Mouse (Mus musculus) limb, embryonic 13.5 days (tissue): ENCODE data around the gene Csnk1g2. TPM values are rescaled to one million over a fixed set of nuclear protein-coding genes. Genes with fewer than 3 reads are reported as not detected.

Experiments
- ATAC-seq: fragments of 200-750 bp; cut with Nextera tagmentation; 2 replicates; pipeline ENCODE4 v1.8.0; 2017; ENCODE audit warnings: low read depth, moderate number of reproducible peaks, moderate TSS enrichment; ENCODE audit not compliant: low FRiP score
- H3K27ac ChIP-seq: fragments of 300-500 bp; sonication (generic); 2 replicates; pipeline ENCODE4 v1.5.1; 2015; ENCODE audit warnings: inconsistent platforms, mild to moderate bottlenecking, moderate library complexity
- H3K27me3 ChIP-seq: fragments of 300-500 bp; sonication (generic); 2 replicates; pipeline ENCODE4 v1.6.1; 2015; ENCODE audit warnings: mild to moderate bottlenecking, inconsistent platforms
- H3K36me3 ChIP-seq: fragments of 300-500 bp; sonication (generic); 2 replicates; pipeline ENCODE4 v1.6.1; 2015; ENCODE audit warnings: inconsistent platforms, mild to moderate bottlenecking, moderate library complexity
- H3K4me1 ChIP-seq: fragments of 300-500 bp; sonication (generic); 2 replicates; pipeline ENCODE4 v1.6.1; 2015; ENCODE audit warnings: inconsistent platforms
- H3K4me2 ChIP-seq: fragments of 300-500 bp; sonication (generic); replicated peaks from 2 replicates; pipeline ENCODE4 v1.6.1; 2015; ENCODE audit warnings: inconsistent platforms, mild to moderate bottlenecking, moderate library complexity
- H3K4me3 ChIP-seq: fragments of 300-500 bp; sonication (generic); 2 replicates; pipeline ENCODE4 v1.5.1; 2015; ENCODE audit warnings: moderate library complexity, mild to moderate bottlenecking, inconsistent platforms
- H3K9ac ChIP-seq: fragments of 300-500 bp; sonication (generic); 2 replicates; pipeline ENCODE4 v1.6.1; 2015; ENCODE audit warnings: mild to moderate bottlenecking, inconsistent platforms
- H3K9me3 ChIP-seq: fragments of 300-500 bp; sonication (generic); 2 replicates; pipeline ENCODE4 v1.6.1; 2016; ENCODE audit warnings: inconsistent platforms
- WGBS: fragments of 180-500 bp; shearing (Covaris S2); methylation state at CpG from one replicate; pipeline ENCODE4 v1.1.7; 2015; 5-methylcytosine and 5-hydroxymethylcytosine counted together
- polyA plus RNA-seq: library from polyadenylated mRNA; unstranded; fragments of >200 nt; fragmentation: Nextera tagmentation; extraction: Ambion mirVana; gene quantifications from 2 replicates; pipeline ENCODE4 v1.2.1, GENCODE M21; 2015

Csnk1g2 gene
- polyA plus RNA-seq, 1 experiment from 2014 or later, result 159 TPM

- peaks cover 28% of the 10 kb centered on the region for H3K4me1 ChIP-seq
- peaks cover 52% of the 10 kb centered on the region for H3K36me3 ChIP-seq
- 75% methylated on average over 12 of the region's 12 CpGs for WGBS
- H3K4me2 ChIP-seq, result peak overlapping the region; percentile 4
- no peak overlapping the region for H3K4me3 ChIP-seq
- ATAC-seq, result no peak
- H3K9ac ChIP-seq, result no peak overlapping the region
- H3K27me3 ChIP-seq, result no peaks in the 10 kb centered on the region
- H3K27ac ChIP-seq, result peak overlapping the region; percentile 28; the same call in 1 of the 2 replicates
- H3K9me3 ChIP-seq, result no peaks in the 10 kb centered on the region
These were observed 37.7 kb upstream of the Csnk1g2 start for GRCm38 (mm10) chr10:80584642-80585552.

- Histone ChIP-seq H3K4me2 (peak overlapping the region; percentile 0), H3K27me3 (no peaks in the 10 kb centered on the region), H3K4me3 (no peak overlapping the region), H3K9ac (0 out of 2 replicates have a peak overlapping the region, but pooled peaks have one; percentile 0), H3K9me3 (no peaks in the 10 kb centered on the region), H3K4me1 (peaks cover 28% of the 10 kb centered on the region), H3K36me3 (peaks cover 52% of the 10 kb centered on the region), H3K27ac (no peak overlapping the region)
- no peak for ATAC-seq
- 95% methylated on average over 8 of the region's 8 CpGs for WGBS
These were observed 37.1 kb upstream of the Csnk1g2 start for GRCm38 (mm10) chr10:80585581-80585980.

- Histone ChIP-seq H3K4me3 (peak overlapping the region; percentile 14; the same call in 1 of the 2 replicates), H3K36me3 (peaks cover 47% of the 10 kb centered on the region), H3K9ac (peak overlapping the region; percentile 25; the same call in 1 of the 2 replicates), H3K27ac (peak overlapping the region; percentile 39; the same call in 1 of the 2 replicates), H3K27me3 (no peaks in the 10 kb centered on the region), H3K4me2 (peak overlapping the region; percentile 0), H3K9me3 (no peaks in the 10 kb centered on the region), H3K4me1 (peaks cover 28% of the 10 kb centered on the region)
- no peak for ATAC-seq
- 94% methylated on average over 44 of the region's 51 CpGs for WGBS
These were observed 36.0 kb upstream of the Csnk1g2 start for GRCm38 (mm10) chr10:80586407-80587304.

- H3K27me3 ChIP-seq, result no peaks in the 10 kb centered on the region
- peaks cover 41% of the 10 kb centered on the region for H3K36me3 ChIP-seq
- H3K9ac ChIP-seq, result peak overlapping the region; percentile 25; the same call in 1 of the 2 replicates
- no peak for ATAC-seq
- H3K27ac ChIP-seq, result peak overlapping the region; percentile 39; the same call in 1 of the 2 replicates
- H3K9me3 ChIP-seq, result no peaks in the 10 kb centered on the region
- 50% methylated on average over 4 of the region's 4 CpGs for WGBS
- no peak overlapping the region for H3K4me3 ChIP-seq
- peak overlapping the region; percentile 0 for H3K4me2 ChIP-seq
- peaks cover 28% of the 10 kb centered on the region for H3K4me1 ChIP-seq
These were observed 35.4 kb upstream of the Csnk1g2 start for GRCm38 (mm10) chr10:80587305-80587657.

- H3K9ac ChIP-seq, result peak overlapping the region; percentile 96
- H3K36me3 ChIP-seq, result peaks cover 23% of the 10 kb centered on the region
- WGBS, result 16% methylated on average over 12 of the region's 12 CpGs
- peak overlapping the region; percentile 98 for H3K4me2 ChIP-seq
- H3K27me3 ChIP-seq, result no peaks in the 10 kb centered on the region
- peak overlapping the region; percentile 92 for H3K4me3 ChIP-seq
- ATAC-seq, result no peak
- H3K4me1 ChIP-seq, result peaks cover 28% of the 10 kb centered on the region
- no peaks in the 10 kb centered on the region for H3K9me3 ChIP-seq
- 0 out of 2 replicates have a peak overlapping the region, but pooled peaks have one; percentile 6 for H3K27ac ChIP-seq
These were observed 33.3 kb upstream of the Csnk1g2 start for GRCm38 (mm10) chr10:80589127-80589878.

GRCm38 (mm10) chr10:80589879-80590854, 32.5 kb upstream of the Csnk1g2 start, which contains the start of gene Abhd17a:
Gene Abhd17a, minus strand, starts transcription at chr10:80590341.
- peak; percentile 96 for ATAC-seq
- Histone ChIP-seq H3K4me1 (peaks cover 23% of the 10 kb centered on the region), H3K36me3 (peaks cover 15% of the 10 kb centered on the region), H3K9me3 (no peaks in the 10 kb centered on the region), H3K27ac (peak within 1 kb of the TSS; percentile 6; the same call in 1 of the 2 replicates), H3K4me3 (peak within 1 kb of the TSS; percentile 92), H3K9ac (peak within 1 kb of the TSS; percentile 96), H3K27me3 (no peaks in the 10 kb centered on the region), H3K4me2 (peak within 1 kb of the TSS; percentile 98)
- WGBS, result under 1% methylated on average over 64 of the region's 73 CpGs

- Histone ChIP-seq H3K36me3 (no peaks in the 10 kb centered on the region), H3K27me3 (no peaks in the 10 kb centered on the region), H3K27ac (no peak overlapping the region), H3K4me1 (no peaks in the 10 kb centered on the region), H3K4me2 (no peak overlapping the region), H3K9ac (no peak overlapping the region), H3K4me3 (no peak overlapping the region), H3K9me3 (no peaks in the 10 kb centered on the region)
- WGBS, result 38% methylated on average over 4 of the region's 4 CpGs
- ATAC-seq, result no peak
These were observed 26.3 kb upstream of the Csnk1g2 start for GRCm38 (mm10) chr10:80596318-80596717.

GRCm38 (mm10) chr10:80602698-80603325, 19.8 kb upstream of the Csnk1g2 start, which contains the start of the genes Scamp4 and Adat3:
Gene Scamp4, plus strand, starts transcription at chr10:80602872.
Gene Adat3, plus strand, starts transcription at chr10:80602880.
- peaks cover 21% of the 10 kb centered on the region for H3K36me3 ChIP-seq
- no peaks in the 10 kb centered on the region for H3K27me3 ChIP-seq
- ATAC-seq, result peak; percentile 96
- no peaks in the 10 kb centered on the region for H3K9me3 ChIP-seq
- under 1% methylated on average over 54 of the region's 54 CpGs for WGBS
- H3K9ac ChIP-seq, result peak within 1 kb of the TSS; percentile 77
- peaks cover 18% of the 10 kb centered on the region for H3K4me1 ChIP-seq
- peak within 1 kb of the TSS; percentile 71 for H3K4me3 ChIP-seq
- peak within 1 kb of the TSS; percentile 83 for H3K27ac ChIP-seq
- peak within 1 kb of the TSS; percentile 96 for H3K4me2 ChIP-seq

GRCm38 (mm10) chr10:80603364-80603763, 19.3 kb upstream of the Csnk1g2 start:
- peaks cover 18% of the 10 kb centered on the region for H3K4me1 ChIP-seq
- WGBS, result 32% methylated on average over 7 of the region's 7 CpGs
- H3K36me3 ChIP-seq, result peaks cover 27% of the 10 kb centered on the region
- H3K4me2 ChIP-seq, result peak overlapping the region; percentile 96
- ATAC-seq, result no peak
- H3K27me3 ChIP-seq, result no peaks in the 10 kb centered on the region
- H3K9me3 ChIP-seq, result no peaks in the 10 kb centered on the region
- peak overlapping the region; percentile 71 for H3K4me3 ChIP-seq
- peak overlapping the region; percentile 77 for H3K9ac ChIP-seq
- peak overlapping the region; percentile 55 for H3K27ac ChIP-seq

GRCm38 (mm10) chr10:80604001-80604509, 18.6 kb upstream of the Csnk1g2 start:
- H3K9ac ChIP-seq, result peak overlapping the region; percentile 77
- peaks cover 18% of the 10 kb centered on the region for H3K4me1 ChIP-seq
- peaks cover 34% of the 10 kb centered on the region for H3K36me3 ChIP-seq
- H3K4me2 ChIP-seq, result peak overlapping the region; percentile 96
- no peaks in the 10 kb centered on the region for H3K9me3 ChIP-seq
- no peak for ATAC-seq
- H3K4me3 ChIP-seq, result peak overlapping the region; percentile 71
- 93% methylated on average over 7 of the region's 7 CpGs for WGBS
- no peak overlapping the region for H3K27ac ChIP-seq
- no peaks in the 10 kb centered on the region for H3K27me3 ChIP-seq
